Mouse (Mus musculus): ENCODE measurements around the gene Rpa1. TPM values are rescaled to one million over a fixed set of nuclear protein-coding genes. Genes with fewer than 3 reads are reported as not detected.

Rpa1 gene
- polyA plus RNA-seq, 1 experiment from 2014 or later: 96.3 TPM

- peaks cover 21% of the 10 kb centered on the region for H3K36me3 ChIP-seq (ENCODE audit: control insufficient read depth, insufficient read depth, low read length)
- H3K4me1 ChIP-seq (ENCODE audit: control insufficient read depth, insufficient read depth, low read length): peaks cover 7% of the 10 kb centered on the region
- 63% methylated on average over 8 of the region's 8 CpGs for WGBS (ENCODE audit: insufficient replicate concordance)
- H3K9me3 ChIP-seq (replicated peaks; ENCODE audit: control insufficient read depth, low read length): no peaks in the 10 kb centered on the region
- H3K4me3 ChIP-seq (ENCODE audit: low read depth, low read length): no peak overlapping the region
- H3K27ac ChIP-seq (ENCODE audit: low read depth, low read length): no peak overlapping the region
- no peak for ATAC-seq (replicated peaks; ENCODE audit: insufficient number of reproducible peaks, low FRiP score, low TSS enrichment)
- no peak overlapping the region for H3K9ac ChIP-seq (ENCODE audit: low read depth, low read length)
- no peaks in the 10 kb centered on the region for H3K27me3 ChIP-seq (ENCODE audit: control insufficient read depth, insufficient read depth, low read length)
- no peak overlapping the region for H3K4me2 ChIP-seq
Observed at GRCm38 (mm10) chr11:75336676-75337075, 11.4 kb downstream of the Rpa1 start.

DNA sequence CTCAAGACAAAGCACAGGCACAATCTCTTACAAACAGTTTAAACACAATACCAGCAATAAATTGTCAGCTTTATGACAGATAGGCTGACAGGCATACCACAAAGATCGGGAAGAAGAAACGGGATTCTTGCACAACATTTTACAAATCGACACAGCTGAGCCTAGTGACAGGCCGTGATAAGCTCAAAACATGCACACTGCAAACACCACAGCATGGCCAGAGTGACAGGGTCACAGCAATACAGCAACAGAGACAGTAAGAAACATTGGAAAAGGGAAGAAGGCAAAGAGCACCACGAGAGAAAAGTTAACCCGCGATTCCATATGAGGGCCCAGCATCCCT is 22.2 kb downstream of the Rpa1 start:
- Histone ChIP-seq H3K27ac (ENCODE audit: low read depth, low read length) (no peak overlapping the region), H3K4me3 (ENCODE audit: low read depth, low read length) (no peak overlapping the region), H3K9me3 (replicated peaks; ENCODE audit: control insufficient read depth, low read length) (no peaks in the 10 kb centered on the region), H3K4me1 (ENCODE audit: control insufficient read depth, insufficient read depth, low read length) (no peaks in the 10 kb centered on the region), H3K36me3 (ENCODE audit: control insufficient read depth, insufficient read depth, low read length) (peaks cover 5% of the 10 kb centered on the region; the same call in 1 of the 2 replicates), H3K9ac (ENCODE audit: low read depth, low read length) (no peak overlapping the region), H3K27me3 (ENCODE audit: control insufficient read depth, insufficient read depth, low read length) (no peaks in the 10 kb centered on the region), H3K4me2 (no peak overlapping the region)
- WGBS (ENCODE audit: insufficient replicate concordance): 79% methylated on average over 7 of the region's 7 CpGs
- ATAC-seq (replicated peaks; ENCODE audit: insufficient number of reproducible peaks, low FRiP score, low TSS enrichment): no peak

DNA sequence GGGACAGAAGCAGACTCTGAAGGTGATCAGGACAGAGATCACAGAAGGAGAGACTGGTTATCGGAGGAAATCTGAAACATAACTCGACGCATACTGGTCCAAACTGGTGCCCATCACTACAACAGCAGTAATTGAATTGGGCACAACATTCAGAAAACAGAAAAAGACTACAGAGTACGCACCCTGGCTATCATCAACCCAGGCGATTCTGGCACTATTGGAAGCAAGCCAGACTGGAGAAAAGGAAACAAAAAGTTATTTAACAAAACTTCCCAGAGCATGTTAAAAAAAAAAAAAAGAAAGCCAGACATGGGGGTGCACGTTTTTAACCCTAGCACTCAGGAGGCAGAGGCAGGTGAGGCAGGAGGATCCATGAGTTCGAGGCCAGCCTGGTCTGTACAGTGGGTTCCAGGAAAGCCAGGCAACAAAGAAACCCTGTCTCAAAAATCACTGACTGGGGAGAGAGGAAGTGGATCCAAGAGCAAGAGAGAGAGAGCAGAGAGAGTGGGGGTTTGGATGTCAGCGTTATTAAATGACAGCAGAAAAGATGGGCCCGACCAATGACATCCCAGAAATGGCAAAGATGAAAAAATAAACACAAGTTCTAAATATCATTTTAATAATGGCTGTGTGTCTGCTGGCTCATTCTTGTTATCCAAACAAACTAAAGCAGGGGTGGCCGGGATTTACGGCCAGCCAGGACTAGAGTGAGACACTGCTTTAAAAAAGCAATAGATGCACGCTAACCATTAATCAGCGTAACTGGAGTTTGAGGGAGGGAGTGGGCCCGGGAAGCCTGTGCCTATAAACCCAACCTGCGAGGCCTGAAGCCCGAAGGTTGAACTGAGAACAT is 22.8 kb downstream of the Rpa1 start:
- H3K4me2 ChIP-seq: no peak overlapping the region
- peak overlapping the region; percentile 7; the same call in 1 of the 2 replicates for H3K27ac ChIP-seq (ENCODE audit: low read depth, low read length)
- H3K4me3 ChIP-seq (ENCODE audit: low read depth, low read length): no peak overlapping the region
- no peak for ATAC-seq (replicated peaks; ENCODE audit: insufficient number of reproducible peaks, low FRiP score, low TSS enrichment)
- H3K9ac ChIP-seq (ENCODE audit: low read depth, low read length): no peak overlapping the region
- WGBS (ENCODE audit: insufficient replicate concordance): 74% methylated on average over 16 of the region's 16 CpGs
- H3K4me1 ChIP-seq (ENCODE audit: control insufficient read depth, insufficient read depth, low read length): no peaks in the 10 kb centered on the region
- H3K9me3 ChIP-seq (replicated peaks; ENCODE audit: control insufficient read depth, low read length): no peaks in the 10 kb centered on the region
- peaks cover 3% of the 10 kb centered on the region; the same call in 1 of the 2 replicates for H3K36me3 ChIP-seq (ENCODE audit: control insufficient read depth, insufficient read depth, low read length)
- no peaks in the 10 kb centered on the region for H3K27me3 ChIP-seq (ENCODE audit: control insufficient read depth, insufficient read depth, low read length)

DNA sequence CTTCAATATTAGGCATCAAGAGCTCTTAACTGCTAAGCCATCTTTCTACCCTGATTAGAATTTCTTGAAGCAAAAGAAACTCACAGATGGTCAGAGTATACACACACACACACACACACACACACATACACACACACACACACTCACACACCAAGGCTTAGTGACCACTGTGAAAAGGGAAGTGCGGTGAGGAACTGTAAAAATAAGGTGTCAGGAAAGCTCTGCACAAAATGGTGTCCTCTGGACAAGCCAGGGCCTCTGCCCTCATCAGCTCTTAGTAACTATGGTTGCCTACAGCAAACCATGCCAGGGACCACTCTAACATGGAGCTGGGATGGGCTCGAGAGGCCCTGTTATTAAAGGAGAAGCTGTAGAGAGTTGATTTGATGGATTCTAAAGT is 23.7 kb downstream of the Rpa1 start:
- Histone ChIP-seq H3K9ac (ENCODE audit: low read depth, low read length) (no peak overlapping the region), H3K4me1 (ENCODE audit: control insufficient read depth, insufficient read depth, low read length) (no peaks in the 10 kb centered on the region), H3K27ac (ENCODE audit: low read depth, low read length) (no peak overlapping the region), H3K4me2 (no peak overlapping the region), H3K36me3 (ENCODE audit: control insufficient read depth, insufficient read depth, low read length) (peaks cover 3% of the 10 kb centered on the region; the same call in 1 of the 2 replicates), H3K9me3 (replicated peaks; ENCODE audit: control insufficient read depth, low read length) (no peaks in the 10 kb centered on the region), H3K4me3 (ENCODE audit: low read depth, low read length) (no peak overlapping the region), H3K27me3 (ENCODE audit: control insufficient read depth, insufficient read depth, low read length) (no peaks in the 10 kb centered on the region)
- 91% methylated on average over 2 of the region's 2 CpGs for WGBS (ENCODE audit: insufficient replicate concordance)
- no peak for ATAC-seq (replicated peaks; ENCODE audit: insufficient number of reproducible peaks, low FRiP score, low TSS enrichment)

DNA sequence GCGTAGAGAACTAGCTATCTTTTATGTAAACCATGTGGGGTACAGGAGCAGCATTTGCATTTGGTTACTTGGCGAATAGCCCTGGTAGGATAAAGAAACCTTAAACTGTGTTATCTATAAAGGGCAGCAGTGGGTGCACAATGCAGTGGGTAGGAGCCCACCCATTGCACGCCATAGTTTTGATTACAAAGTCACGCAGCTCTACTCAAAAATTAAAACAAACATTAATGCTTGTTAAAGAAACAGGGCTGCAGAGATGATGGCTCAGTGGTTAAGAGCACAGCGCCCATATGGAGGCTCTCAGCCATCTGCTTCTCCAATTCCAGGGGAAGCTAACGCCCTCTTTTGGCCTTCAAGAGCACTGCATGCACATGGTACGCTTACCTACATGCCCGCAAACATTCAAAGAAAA is 24.8 kb downstream of the Rpa1 start:
- WGBS (ENCODE audit: insufficient replicate concordance): 76% methylated on average over 8 of the region's 8 CpGs
- no peak for ATAC-seq (replicated peaks; ENCODE audit: insufficient number of reproducible peaks, low FRiP score, low TSS enrichment)
- H3K4me3 ChIP-seq (ENCODE audit: low read depth, low read length): no peak overlapping the region
- no peaks in the 10 kb centered on the region for H3K27me3 ChIP-seq (ENCODE audit: control insufficient read depth, insufficient read depth, low read length)
- H3K4me1 ChIP-seq (ENCODE audit: control insufficient read depth, insufficient read depth, low read length): no peaks in the 10 kb centered on the region
- H3K9me3 ChIP-seq (replicated peaks; ENCODE audit: control insufficient read depth, low read length): no peaks in the 10 kb centered on the region
- H3K27ac ChIP-seq (ENCODE audit: low read depth, low read length): no peak overlapping the region
- no peak overlapping the region for H3K4me2 ChIP-seq
- H3K36me3 ChIP-seq (ENCODE audit: control insufficient read depth, insufficient read depth, low read length): peaks cover 3% of the 10 kb centered on the region; the same call in 1 of the 2 replicates
- no peak overlapping the region for H3K9ac ChIP-seq (ENCODE audit: low read depth, low read length)

DNA sequence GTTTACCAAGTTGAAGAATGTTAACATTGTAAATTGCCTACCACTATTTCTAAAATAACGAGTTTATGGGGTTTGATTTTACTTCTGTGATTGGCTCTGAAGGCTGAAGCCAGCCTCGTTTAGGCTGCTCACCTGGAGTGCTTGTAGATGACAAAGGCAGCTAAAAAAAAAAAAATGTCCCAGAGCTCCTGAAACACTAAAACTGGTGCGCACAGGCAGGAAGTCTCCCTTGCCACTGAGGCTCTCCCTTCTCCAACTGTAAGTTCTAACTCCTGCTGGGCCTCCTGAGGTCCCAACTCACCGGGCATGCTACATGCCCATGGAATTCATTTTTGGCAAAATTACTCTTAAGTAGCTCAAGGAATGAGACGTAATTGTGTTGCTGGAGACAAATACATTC is 28.9 kb downstream of the Rpa1 start:
- Histone ChIP-seq H3K36me3 (ENCODE audit: control insufficient read depth, insufficient read depth, low read length) (0 out of 2 replicates have a peak, but pooled peaks cover 5% of the 10 kb centered on the region), H3K4me3 (ENCODE audit: low read depth, low read length) (no peak overlapping the region), H3K9me3 (replicated peaks; ENCODE audit: control insufficient read depth, low read length) (no peaks in the 10 kb centered on the region), H3K4me1 (ENCODE audit: control insufficient read depth, insufficient read depth, low read length) (no peaks in the 10 kb centered on the region), H3K27me3 (ENCODE audit: control insufficient read depth, insufficient read depth, low read length) (no peaks in the 10 kb centered on the region), H3K4me2 (no peak overlapping the region), H3K27ac (ENCODE audit: low read depth, low read length) (no peak overlapping the region), H3K9ac (ENCODE audit: low read depth, low read length) (no peak overlapping the region)
- 70% methylated on average over 5 of the region's 5 CpGs for WGBS (ENCODE audit: insufficient replicate concordance)
- ATAC-seq (replicated peaks; ENCODE audit: insufficient number of reproducible peaks, low FRiP score, low TSS enrichment): no peak

DNA sequence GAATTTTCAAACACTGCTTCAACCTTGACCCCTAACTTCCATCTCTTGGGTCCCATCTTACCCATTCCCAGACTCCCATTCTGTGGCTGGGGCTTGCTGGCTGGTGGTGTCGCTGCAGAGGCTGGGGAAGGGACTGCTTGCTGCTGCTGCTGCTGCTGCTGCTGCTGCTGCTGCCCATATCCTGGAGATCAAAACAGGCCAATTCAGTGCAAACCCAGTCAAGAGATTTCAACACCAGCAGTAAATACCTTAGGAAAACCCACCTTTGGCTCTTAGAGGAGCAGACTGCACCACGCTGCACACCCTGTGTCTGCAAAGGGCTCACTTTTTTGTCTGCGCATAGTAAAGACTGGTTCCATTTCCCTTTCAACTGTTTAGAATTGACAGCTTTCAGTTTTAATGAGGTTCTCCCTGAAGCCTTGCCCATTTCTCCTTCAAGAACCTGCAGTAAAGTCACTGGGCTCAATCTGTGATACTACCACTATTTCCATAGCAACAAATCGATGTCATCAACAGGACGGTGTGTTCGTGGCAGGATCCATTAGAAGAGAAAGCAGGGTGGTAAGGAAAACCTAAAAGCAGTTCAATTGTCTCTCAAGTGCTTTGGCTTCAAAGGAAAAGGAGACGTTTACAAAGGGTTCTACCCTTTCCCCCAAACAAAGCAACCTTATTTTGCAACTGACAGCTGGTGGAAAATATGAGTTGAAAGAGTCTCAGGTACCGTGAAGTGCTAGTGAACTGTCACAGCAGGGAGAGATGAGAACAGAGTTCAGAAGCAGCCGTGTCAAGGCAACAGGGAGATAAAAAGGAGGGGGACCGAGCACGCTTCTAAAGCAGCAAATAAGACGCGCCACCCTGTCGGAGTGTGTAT is 29.5 kb downstream of the Rpa1 start:
- no peak overlapping the region for H3K4me2 ChIP-seq
- no peak overlapping the region for H3K27ac ChIP-seq (ENCODE audit: low read depth, low read length)
- peaks cover 11% of the 10 kb centered on the region; the same call in 1 of the 2 replicates for H3K36me3 ChIP-seq (ENCODE audit: control insufficient read depth, insufficient read depth, low read length)
- H3K27me3 ChIP-seq (ENCODE audit: control insufficient read depth, insufficient read depth, low read length): no peaks in the 10 kb centered on the region
- WGBS (ENCODE audit: insufficient replicate concordance): 74% methylated on average over 14 of the region's 14 CpGs
- H3K4me1 ChIP-seq (ENCODE audit: control insufficient read depth, insufficient read depth, low read length): no peaks in the 10 kb centered on the region
- no peak overlapping the region for H3K4me3 ChIP-seq (ENCODE audit: low read depth, low read length)
- no peaks in the 10 kb centered on the region for H3K9me3 ChIP-seq (replicated peaks; ENCODE audit: control insufficient read depth, low read length)
- no peak for ATAC-seq (replicated peaks; ENCODE audit: insufficient number of reproducible peaks, low FRiP score, low TSS enrichment)
- H3K9ac ChIP-seq (ENCODE audit: low read depth, low read length): no peak overlapping the region

- H3K9me3 ChIP-seq (replicated peaks; ENCODE audit: control insufficient read depth, low read length): no peaks in the 10 kb centered on the region
- WGBS (ENCODE audit: insufficient replicate concordance): 84% methylated on average over 8 of the region's 8 CpGs
- no peaks in the 10 kb centered on the region for H3K4me1 ChIP-seq (ENCODE audit: control insufficient read depth, insufficient read depth, low read length)
- H3K9ac ChIP-seq (ENCODE audit: low read depth, low read length): no peak overlapping the region
- H3K4me3 ChIP-seq (ENCODE audit: low read depth, low read length): no peak overlapping the region
- H3K27ac ChIP-seq (ENCODE audit: low read depth, low read length): no peak overlapping the region
- no peak overlapping the region for H3K4me2 ChIP-seq
- no peaks in the 10 kb centered on the region for H3K27me3 ChIP-seq (ENCODE audit: control insufficient read depth, insufficient read depth, low read length)
- no peak for ATAC-seq (replicated peaks; ENCODE audit: insufficient number of reproducible peaks, low FRiP score, low TSS enrichment)
- H3K36me3 ChIP-seq (ENCODE audit: control insufficient read depth, insufficient read depth, low read length): peaks cover 23% of the 10 kb centered on the region
Observed at GRCm38 (mm10) chr11:75313834-75314233, 34.3 kb downstream of the Rpa1 start.

Data from heart, embryonic 11.5 days (tissue).